Mouse (Mus musculus) left cerebral cortex, adult 8-10 months (tissue): ENCODE data around the gene Uhrf1bp1l. TPM values are rescaled to one million over a fixed set of nuclear protein-coding genes. Genes with fewer than 3 reads are reported as not detected.

ENCODE experiments used
- DNase-seq, 2 experiments: peaks; one replicate each; pipeline ENCODE4 v3.0.0; 2022; ENCODE audit warnings: low spot score in 2 of 2
- total RNA-seq, 4 experiments: library from RNA; stranded (reverse); gene quantifications; 2 replicates each; pipeline ENCODE4 v1.2.4; 2022

Gene Uhrf1bp1l
- total RNA-seq, 4 experiments from 2014 or later = 77.4 to 87.0 (median 84.8) TPM

DNA sequence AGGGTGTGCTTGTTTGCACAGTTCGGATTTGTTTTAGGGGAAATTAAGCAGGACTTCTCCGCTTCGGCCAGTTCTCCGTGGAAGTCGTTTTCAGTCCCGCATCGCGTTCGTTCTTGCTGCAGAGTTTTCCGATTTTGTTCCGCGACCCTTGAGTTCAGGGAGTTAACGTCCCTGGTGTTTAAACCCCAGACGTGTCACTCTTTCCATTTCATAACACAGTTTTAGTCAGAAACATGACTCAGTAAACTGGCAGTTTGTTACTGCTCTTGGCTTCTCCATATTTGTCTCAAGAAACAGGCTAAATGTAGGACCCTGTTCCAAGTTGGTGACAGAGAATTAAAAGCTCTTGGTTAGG, 852 bp downstream of the Uhrf1bp1l start:
- DNase-seq = no peak

- no peak for DNase-seq
These were observed 1.8 kb downstream of the Uhrf1bp1l start for GRCm38 (mm10) chr10:89746581-89746980.

DNA sequence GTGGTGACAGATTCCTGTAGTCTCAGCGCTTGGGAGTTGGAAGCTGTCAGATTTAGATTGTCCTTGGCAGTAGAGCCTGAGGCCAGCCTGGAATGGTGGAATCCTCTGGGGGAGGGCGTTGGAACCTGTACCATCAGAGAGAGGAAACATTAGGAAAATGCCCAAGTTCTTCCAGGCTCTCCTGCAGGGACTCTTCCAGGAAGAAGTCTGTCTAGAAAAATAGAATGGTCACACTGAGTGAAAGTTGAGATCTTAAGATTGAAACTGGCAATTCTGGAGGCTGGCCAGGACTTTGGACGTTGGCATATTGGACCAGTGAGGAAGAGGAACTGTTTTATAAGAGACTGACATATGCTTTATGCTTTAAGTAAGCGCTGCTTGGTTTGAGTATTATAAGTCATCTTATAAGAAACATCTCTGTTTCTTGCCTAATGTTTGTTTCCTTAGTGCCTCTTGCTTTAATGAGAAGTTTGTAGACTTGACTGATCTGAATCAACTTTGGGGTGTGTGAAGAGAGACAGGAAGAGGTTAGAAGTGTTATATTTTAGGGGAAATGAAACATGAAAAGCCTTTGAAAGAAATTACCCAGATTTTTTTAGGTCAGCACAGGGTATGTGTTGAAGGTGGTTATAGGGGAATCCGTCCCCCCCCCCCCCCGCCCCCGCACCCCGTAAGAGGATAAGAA, 2.6 kb downstream of the Uhrf1bp1l start:
- DNase-seq = no peak

- no peak for DNase-seq
These were observed 3.1 kb downstream of the Uhrf1bp1l start for GRCm38 (mm10) chr10:89747911-89748310.

GRCm38 (mm10) chr10:89748619-89749018, 3.8 kb downstream of the Uhrf1bp1l start:
- DNase-seq = no peak

DNA sequence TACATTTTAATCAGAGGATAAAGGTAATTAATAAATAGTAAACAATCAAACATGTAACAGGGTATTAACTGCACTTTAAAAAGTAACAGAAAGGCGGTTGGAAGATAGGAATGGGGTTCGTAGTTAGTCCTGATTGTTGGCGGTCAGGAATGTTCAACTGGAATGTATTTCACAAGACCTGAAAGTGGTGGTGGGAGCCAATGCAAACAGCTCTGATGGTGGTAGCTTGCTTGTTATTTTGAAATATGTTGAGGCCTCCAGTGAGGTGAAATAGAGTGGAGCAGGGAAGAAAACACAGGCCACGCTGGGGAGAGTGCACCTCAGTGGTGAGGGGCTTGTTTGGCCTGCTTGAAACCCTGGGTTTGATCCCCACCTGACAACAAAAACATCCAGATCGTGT, 6.3 kb downstream of the Uhrf1bp1l start:
- no peak for DNase-seq

DNA sequence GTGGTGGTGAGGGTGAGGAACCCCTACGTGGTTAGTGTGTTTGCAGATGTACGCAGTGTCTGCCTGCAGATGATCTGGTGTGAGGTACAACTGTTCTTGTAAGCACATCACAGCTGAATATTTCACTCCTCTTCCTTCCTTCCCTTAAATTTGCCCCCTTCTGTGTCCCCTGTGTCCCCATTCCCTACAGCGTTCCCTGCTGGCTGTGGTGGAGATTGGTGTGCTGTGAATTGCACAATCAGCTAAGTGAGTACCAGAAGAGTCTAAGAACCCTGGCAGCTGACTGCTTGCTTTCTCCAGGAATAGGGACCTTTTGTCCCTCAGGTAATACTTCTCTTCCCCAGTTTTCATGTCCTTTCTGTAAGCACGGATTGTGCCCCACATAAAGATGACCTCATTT, 10.4 kb downstream of the Uhrf1bp1l start:
- no peak for DNase-seq

DNA sequence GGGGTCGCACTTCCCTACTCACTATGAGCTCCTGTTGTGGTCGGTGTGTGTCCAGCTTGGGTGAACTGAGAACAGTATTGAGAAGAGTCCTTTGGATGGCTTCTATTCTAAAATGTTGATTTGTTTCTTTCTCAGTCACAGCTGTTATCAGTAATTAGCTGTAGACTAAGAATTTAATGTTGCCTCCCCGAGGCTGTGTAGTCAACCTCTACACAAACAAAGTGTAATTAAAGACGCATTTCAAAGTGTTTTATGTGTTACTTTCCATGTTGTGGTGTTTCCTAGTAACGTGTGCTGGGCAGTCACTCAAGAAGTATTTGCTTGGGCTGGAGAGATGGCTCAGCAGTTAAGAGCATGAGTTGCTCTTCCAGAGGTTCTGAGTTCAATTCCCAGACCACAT, 16.0 kb downstream of the Uhrf1bp1l start:
- no peak for DNase-seq

- no peak for DNase-seq
These were observed 19.8 kb downstream of the Uhrf1bp1l start for GRCm38 (mm10) chr10:89764457-89765121.

DNA sequence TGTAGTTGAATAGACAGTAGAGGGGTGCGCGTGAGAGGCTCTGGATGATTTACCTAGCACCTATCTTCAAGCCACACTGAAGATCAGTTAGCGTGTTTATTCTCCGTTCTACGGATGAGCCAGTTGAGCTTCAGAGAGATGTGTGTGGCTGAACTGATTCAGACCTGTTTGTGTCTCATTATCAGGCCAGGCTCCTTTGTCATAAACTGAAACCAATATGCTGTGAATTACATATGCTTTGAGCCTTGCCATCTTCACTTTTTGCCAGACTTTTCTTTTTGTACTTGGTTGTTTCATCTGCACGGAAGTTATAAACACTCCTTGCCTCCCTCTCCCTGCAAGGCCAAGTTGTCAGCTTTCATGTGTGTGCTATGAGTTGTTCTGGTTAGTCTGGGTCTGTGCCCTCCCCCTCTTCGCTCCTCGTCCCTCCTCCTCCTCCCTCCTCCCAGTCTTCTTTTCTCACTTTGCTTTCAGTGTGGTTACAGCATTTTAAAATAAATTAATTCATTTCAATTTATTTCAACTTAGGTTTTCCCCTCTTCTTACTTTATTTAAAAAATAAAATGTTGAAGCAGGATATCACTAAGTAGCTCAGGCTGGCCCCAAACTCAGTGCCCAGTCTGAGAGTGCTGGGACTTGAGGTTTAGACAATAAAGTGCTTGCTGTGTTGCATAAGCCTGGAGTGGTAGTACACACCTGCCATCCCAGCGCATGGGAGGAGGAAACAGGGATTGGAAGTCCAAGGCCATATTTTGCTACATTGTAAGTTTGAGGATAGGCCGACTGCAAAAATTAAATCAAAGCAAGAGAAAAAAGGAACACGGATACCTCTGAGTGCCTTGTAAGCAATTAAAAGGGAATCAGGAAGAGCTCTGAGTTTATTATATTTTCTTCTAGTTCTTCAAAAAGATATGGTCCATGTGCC, 21.3 kb downstream of the Uhrf1bp1l start:
- no peak for DNase-seq

DNA sequence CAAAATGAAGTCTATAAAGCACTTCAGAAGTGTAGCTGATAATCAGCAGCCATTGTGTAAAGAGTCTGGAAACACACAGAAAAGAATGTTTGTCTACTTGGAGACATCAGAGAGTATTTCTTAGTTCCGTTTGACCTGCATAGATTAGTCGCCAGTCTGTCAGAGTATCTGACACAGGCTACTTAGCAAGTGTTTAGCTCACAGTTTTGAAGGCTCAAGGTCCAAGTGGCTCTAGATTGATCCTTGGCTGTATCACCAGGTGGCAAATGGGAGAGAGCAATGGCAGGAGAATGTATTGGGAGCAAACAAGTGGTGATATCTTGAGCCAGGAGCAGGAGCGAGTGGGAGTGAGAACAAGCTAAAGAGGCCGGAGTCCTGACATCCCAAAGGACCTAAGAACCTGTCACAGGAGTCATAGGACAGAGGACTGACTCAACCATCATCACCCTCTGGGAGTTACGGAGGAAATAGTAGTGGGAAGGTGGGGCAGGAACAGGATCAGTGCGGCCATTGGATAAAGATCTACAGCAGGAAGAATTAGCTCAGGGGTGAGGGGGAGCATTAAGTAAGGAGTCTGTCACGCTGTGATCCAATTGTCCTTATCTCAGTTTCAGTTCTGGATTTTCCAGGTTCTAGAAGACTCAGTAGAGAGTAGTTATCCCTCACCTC, 23.7 kb downstream of the Uhrf1bp1l start:
- DNase-seq = no peak

DNA sequence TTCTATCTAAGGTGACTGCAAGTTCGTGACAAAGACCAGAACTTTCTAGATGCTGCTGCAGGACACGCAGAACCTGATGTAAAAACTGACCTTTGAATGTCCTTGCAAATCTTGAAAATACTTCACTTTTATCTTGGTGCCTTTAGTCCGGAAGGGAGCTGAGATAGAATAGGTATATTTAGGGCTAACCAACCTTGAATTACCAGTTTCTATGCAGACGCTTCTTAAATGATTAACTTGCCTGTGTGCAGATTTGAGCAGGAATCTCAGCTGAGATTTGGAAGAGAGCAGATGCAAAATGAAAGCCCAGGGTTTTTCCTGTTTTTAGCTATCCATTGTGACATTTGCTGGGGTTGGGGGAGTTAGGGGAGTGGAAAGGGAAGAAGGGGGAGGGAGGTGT, 24.3 kb downstream of the Uhrf1bp1l start:
- no peak for DNase-seq

- no peak for DNase-seq
These were observed 27.1 kb downstream of the Uhrf1bp1l start for GRCm38 (mm10) chr10:89771894-89772293.

- DNase-seq = no peak
These were observed 31.2 kb downstream of the Uhrf1bp1l start for GRCm38 (mm10) chr10:89776029-89776428.

DNA sequence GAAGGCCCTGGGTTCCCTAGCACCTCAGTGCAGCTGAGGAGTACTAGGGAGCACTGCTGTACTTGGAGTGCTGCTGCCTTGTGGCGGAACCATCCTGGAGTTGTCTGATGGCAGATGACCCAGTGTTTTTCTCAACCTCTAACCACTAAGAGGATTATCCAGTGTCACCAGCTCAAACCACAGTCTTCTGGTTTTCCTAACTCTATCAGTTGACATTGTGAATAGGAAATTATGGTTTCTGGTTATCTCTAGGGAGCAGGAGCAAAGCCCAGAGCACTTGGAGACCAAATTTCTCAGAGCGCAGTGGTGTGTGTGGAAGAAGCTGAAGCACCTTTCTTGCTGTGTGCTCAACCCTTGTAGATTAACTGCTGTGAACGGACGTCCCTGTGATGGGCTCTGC, 47.1 kb downstream of the Uhrf1bp1l start:
- no peak for DNase-seq

- peak in 1 of 2 experiments; percentile 13 for DNase-seq
These were observed 49.3 kb downstream of the Uhrf1bp1l start for GRCm38 (mm10) chr10:89794121-89794520.

DNA sequence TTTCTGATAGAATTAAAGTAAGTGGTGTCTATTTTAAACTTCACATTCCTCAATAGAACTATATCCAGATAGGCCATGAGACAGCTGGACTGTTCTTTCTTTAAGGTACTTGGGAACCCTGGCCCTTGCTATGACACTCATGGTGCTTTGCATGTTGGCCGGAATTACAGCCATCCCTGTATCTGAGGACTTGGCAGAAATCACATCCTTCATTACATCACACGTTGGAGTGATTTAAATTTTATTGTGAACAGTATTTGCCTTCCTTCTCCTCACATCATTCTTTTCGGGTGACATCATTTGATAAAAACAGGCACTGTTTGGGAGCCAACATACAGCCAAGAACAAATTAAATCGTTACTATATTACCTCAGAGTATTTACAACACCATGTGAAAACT, 74.4 kb downstream of the Uhrf1bp1l start:
- no peak for DNase-seq

- no peak for DNase-seq
These were observed 79.1 kb downstream of the Uhrf1bp1l start for GRCm38 (mm10) chr10:89823906-89824305.

GRCm38 (mm10) chr10:89826896-89827295, 82.1 kb downstream of the Uhrf1bp1l start:
- no peak for DNase-seq

DNA sequence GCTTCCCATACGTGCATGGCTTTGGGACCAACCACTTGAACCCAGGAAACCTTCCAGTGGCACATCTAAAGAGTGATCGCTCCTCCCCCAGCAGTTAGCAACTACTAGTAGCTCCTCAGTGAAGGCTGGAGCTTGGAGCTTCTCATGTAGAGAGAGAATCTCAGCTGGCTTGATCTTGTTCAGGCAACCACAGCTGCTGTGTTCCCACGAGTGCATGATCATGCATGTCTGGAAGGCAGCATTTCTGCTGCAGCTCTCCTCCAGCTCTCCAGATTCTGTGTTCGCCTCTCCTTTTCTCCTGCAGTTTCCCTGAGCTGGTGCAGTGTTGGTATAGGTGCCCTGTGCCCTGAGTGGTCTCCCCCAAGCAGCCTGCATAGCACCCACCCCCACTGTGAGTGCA, 87.5 kb downstream of the Uhrf1bp1l start:
- DNase-seq = no peak

DNA sequence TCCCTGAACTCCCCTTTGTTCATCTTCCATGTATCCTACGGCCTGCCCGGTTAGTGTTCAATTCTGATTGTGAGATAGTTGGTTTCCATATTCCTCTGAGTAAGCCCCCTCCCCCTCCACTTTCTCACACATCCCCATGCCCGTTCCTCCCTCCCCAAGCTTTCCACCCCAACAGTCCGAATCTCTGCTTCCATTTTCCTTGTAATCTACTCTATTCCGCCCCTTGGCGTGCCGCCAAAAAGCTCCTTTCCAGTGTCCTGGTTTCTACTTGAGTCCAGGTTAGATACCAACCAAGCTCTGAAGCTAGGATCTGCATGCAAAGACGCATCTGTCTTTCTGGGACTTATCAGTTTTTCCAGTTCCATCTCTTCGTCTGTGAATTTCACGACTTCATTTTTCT, 88.4 kb downstream of the Uhrf1bp1l start:
- no peak for DNase-seq

DNA sequence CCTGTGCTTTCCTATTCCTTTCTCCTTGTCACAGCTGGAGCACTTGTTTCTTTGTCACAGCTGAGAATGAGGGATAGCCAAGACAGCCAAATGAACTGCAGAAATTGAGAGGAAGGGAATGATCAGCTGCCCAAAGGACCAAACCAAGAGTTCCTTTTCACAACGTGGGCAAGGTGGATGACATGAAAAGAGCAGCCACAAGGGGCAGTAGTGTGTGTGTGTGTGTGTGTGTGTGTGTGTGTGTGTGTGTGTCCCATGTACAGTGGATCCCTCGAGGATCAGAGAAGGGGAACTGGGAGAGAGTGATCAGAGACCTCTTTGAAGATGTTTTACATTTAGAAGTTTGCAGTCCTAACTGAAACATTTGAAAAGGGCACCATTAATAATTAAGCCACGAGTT, 92.7 kb downstream of the Uhrf1bp1l start:
- DNase-seq = no peak
